Mouse (Mus musculus) layer of hippocampus, postnatal 14 days (tissue): Measurements from ENCODE around the gene Dab2ip. TPM values are rescaled to one million over a fixed set of nuclear protein-coding genes. Genes with fewer than 3 reads are reported as not detected.

ENCODE experiments used
- total RNA-seq, 2 experiments: library from RNA; stranded (reverse); gene quantifications; 2 replicates each; pipeline ENCODE4 v1.2.3; 2021

The Dab2ip gene
- total RNA-seq, 2 experiments from 2014 or later: 113 to 114 TPM

Other genes with a start within 250 kb of the Dab2ip start
- gene Stom, start 221.3 kb upstream of the Dab2ip start, total RNA-seq: 1 to 10 TPM; 8.0 to 8.2 TPM
- gene 4930568D16Rik, start 190.5 kb upstream of the Dab2ip start, total RNA-seq: not detected
- gene 4930402F06Rik, start 161.1 kb upstream of the Dab2ip start, total RNA-seq: not detected
- gene Ggta1, start 95.0 kb upstream of the Dab2ip start, total RNA-seq: 1 to 10 TPM; 2.8 to 3.8 TPM